ENCODE assay signal across 8 mouse cellular contexts in the genomic region with DNA sequence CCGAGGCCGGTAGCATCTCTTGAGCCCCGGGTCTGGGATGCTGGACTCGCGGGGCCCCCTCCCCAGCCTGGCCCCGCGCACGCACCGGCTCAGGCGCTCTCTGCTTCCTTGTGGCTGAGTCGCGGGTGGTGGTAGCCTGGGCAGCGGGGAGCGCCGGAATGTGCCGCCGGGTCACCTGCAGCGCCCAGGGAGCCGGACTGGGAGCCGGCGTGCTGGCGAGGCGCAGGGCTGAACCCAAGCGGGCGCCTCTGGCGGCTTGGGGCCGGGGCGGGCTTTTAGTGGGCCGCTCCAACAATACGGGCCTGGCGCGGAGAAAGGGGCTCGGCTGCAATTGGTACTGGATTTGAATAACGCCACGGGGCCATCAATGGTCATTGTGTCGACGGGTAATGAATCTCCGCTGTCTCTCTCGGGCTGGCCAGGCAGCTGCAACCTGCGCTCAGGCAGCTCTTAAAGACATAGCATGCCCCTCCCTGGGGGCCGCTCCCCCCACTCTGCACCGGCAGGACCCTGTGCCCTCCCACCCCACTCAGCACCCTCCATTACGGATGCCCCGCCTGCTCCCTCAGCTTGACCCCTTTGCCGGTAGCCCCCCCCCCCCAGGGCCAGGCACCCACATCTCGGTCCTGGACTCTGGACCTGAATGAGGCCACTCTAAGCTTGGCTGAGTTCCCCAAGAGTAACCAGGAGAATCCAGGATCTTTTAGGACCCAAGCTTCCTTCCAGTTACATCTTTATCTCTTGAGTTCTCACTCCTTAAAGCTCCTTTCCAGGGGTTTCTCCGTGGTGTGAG. TPM values are rescaled to one million over a fixed set of nuclear protein-coding genes. Genes with fewer than 3 reads are reported as not detected.
DNase-seq lines count a peak whose midpoint lies in the region; ATAC-seq and TF ChIP-seq lines count a peak whose summit lies in the region.

No protein-coding gene starts in this region.

- ATAC-seq in embryonic facial prominence, embryonic 11.5 days (replicated peaks; ENCODE audit: insufficient number of reproducible peaks, low FRiP score, low TSS enrichment, low read depth), result peak; percentile 29; the same call in 1 of the 2 replicates
- ATAC-seq in kidney, postnatal 0 days (replicated peaks; ENCODE audit: low FRiP score, low read depth), result no peak; the same call in 1 of the 2 replicates
- peak; percentile 67 for ATAC-seq in neural tube, embryonic 11.5 days (ENCODE audit: insufficient read depth, low FRiP score, low TSS enrichment)

- H3K27me3 ChIP-seq in embryonic facial prominence, embryonic 11.5 days (ENCODE audit: control insufficient read depth, insufficient read depth, low read length), result peaks cover 45% of the 10 kb centered on the region
- peaks cover 26% of the 10 kb centered on the region for H3K27me3 ChIP-seq in kidney, postnatal 0 days (ENCODE audit: insufficient read depth, low read length)
- peaks cover 16% of the 10 kb centered on the region for H3K27me3 ChIP-seq in neural tube, embryonic 11.5 days (ENCODE audit: control insufficient read depth, insufficient read depth, low read length)

- H3K9ac ChIP-seq in embryonic facial prominence, embryonic 11.5 days (replicated peaks; ENCODE audit: low read length), result peak overlapping the region; percentile 61
- 0 out of 2 replicates have a peak overlapping the region, but pooled peaks have one; percentile 42 for H3K9ac ChIP-seq in kidney, postnatal 0 days (ENCODE audit: low read depth, low read length)
- peak overlapping the region; percentile 99 for H3K9ac ChIP-seq in neural tube, embryonic 11.5 days (ENCODE audit: low read length)

- TF ChIP-seq CTCF in kidney, postnatal 0 days (IDR thresholded peaks at IDR 0.05; ENCODE audit: low read depth), result no peak

- peak; percentile 26 to 57 for DNase-seq in layer of hippocampus, adult 18-20 months (ENCODE audit: low spot score in 2 of 2)
- DNase-seq in layer of hippocampus, postnatal 25 days (ENCODE audit: extremely low spot score in 1 of 2, low spot score in 1 of 2), result no peak
- peak; percentile 49 for DNase-seq in embryonic facial prominence, embryonic 11.5 days (ENCODE audit: low spot score)
- no peak for DNase-seq in kidney, postnatal 0 days (ENCODE audit: low spot score)
- peak; percentile 88 for DNase-seq in neural tube, embryonic 11.5 days (ENCODE audit: low spot score)
- DNase-seq in thymus, postnatal 0 days (ENCODE audit: low spot score), result no peak
- DNase-seq in testis, postnatal 14 days (ENCODE audit: low spot score), result no peak
- DNase-seq in urinary bladder, postnatal 10 days (ENCODE audit: low spot score), result no peak

- peaks cover 4% of the 10 kb centered on the region for H3K36me3 ChIP-seq in embryonic facial prominence, embryonic 11.5 days (replicated peaks; ENCODE audit: control insufficient read depth, insufficient read depth, low read depth, low read length)
- H3K36me3 ChIP-seq in kidney, postnatal 0 days (ENCODE audit: insufficient read depth, low read length), result peaks cover 16% of the 10 kb centered on the region
- H3K36me3 ChIP-seq in neural tube, embryonic 11.5 days (ENCODE audit: control insufficient read depth, insufficient read depth, low read length), result no peaks in the 10 kb centered on the region

- peak overlapping the region; percentile 61 for H3K4me2 ChIP-seq in embryonic facial prominence, embryonic 11.5 days (ENCODE audit: low read depth, low read length)
- H3K4me2 ChIP-seq in kidney, postnatal 0 days (ENCODE audit: low read length), result peak overlapping the region; percentile 51
- H3K4me2 ChIP-seq in neural tube, embryonic 11.5 days (ENCODE audit: low read depth), result peak overlapping the region; percentile 81

- no peaks in the 10 kb centered on the region; the same call in 1 of the 2 replicates for H3K4me1 ChIP-seq in embryonic facial prominence, embryonic 11.5 days (ENCODE audit: control insufficient read depth, insufficient read depth, low read length)
- H3K4me1 ChIP-seq in kidney, postnatal 0 days (replicated peaks; ENCODE audit: insufficient read depth, low read length), result peaks cover 5% of the 10 kb centered on the region; the same call in 1 of the 2 replicates
- H3K4me1 ChIP-seq in neural tube, embryonic 11.5 days (ENCODE audit: control insufficient read depth, insufficient read depth, low read length), result peaks cover 50% of the 10 kb centered on the region

- H3K4me3 ChIP-seq in embryonic facial prominence, embryonic 11.5 days (ENCODE audit: low read depth, low read length), result peak overlapping the region; percentile 28
- H3K4me3 ChIP-seq in kidney, postnatal 0 days (replicated peaks; ENCODE audit: low read depth, low read length), result peak overlapping the region; percentile 23; the same call in 1 of the 2 replicates
- peak overlapping the region; percentile 90 for H3K4me3 ChIP-seq in neural tube, embryonic 11.5 days (ENCODE audit: low read depth, low read length)

- H3K27ac ChIP-seq in embryonic facial prominence, embryonic 11.5 days (replicated peaks; ENCODE audit: low read depth, low read length), result 0 out of 2 replicates have a peak overlapping the region, but pooled peaks have one; percentile 28
- H3K27ac ChIP-seq in kidney, postnatal 0 days, result no peak overlapping the region
- H3K27ac ChIP-seq in neural tube, embryonic 11.5 days (ENCODE audit: low read depth, low read length), result peak overlapping the region; percentile 99

- no peaks in the 10 kb centered on the region for H3K9me3 ChIP-seq in embryonic facial prominence, embryonic 11.5 days (replicated peaks; ENCODE audit: control insufficient read depth, low read length)
- H3K9me3 ChIP-seq in kidney, postnatal 0 days (replicated peaks; ENCODE audit: low read length), result no peaks in the 10 kb centered on the region
- no peaks in the 10 kb centered on the region for H3K9me3 ChIP-seq in neural tube, embryonic 11.5 days (ENCODE audit: control insufficient read depth, low read length)

- 2% methylated on average over 45 of the region's 47 CpGs for WGBS in embryonic facial prominence, embryonic 11.5 days
- WGBS in kidney, postnatal 0 days, result 9% methylated on average over 47 of the region's 47 CpGs
- WGBS in neural tube, embryonic 11.5 days, result 2% methylated on average over 45 of the region's 47 CpGs

RNA-seq across cellular contexts. Expression of gene Cercam, which starts 22.7 kb away (rescaled TPM):
- 1 to 10 TPM; 7.5 to 9.0 TPM for total RNA-seq in layer of hippocampus, adult 18-20 months (2021)
- total RNA-seq in layer of hippocampus, postnatal 25 days (2021), result 1 to 10 TPM; 6.7 to 9.6 TPM
- 6.1 and 7.5 TPM in 2 replicates for polyA plus RNA-seq in embryonic facial prominence, embryonic 11.5 days (2014; fragmentation: Nextera tagmentation; extraction: Ambion mirVana)
- polyA plus RNA-seq in kidney, postnatal 0 days (2015; fragmentation: Nextera tagmentation; extraction: Ambion mirVana), result 10.2 and 10.3 TPM in 2 replicates
- polyA plus RNA-seq in neural tube, embryonic 11.5 days (2014; fragmentation: Nextera tagmentation; extraction: Ambion mirVana), result 17.5 and 20.2 TPM in 2 replicates
- polyA plus RNA-seq in thymus, postnatal 0 days (2015; fragmentation: Nextera tagmentation; extraction: Ambion mirVana), result 7.0 and 8.6 TPM in 2 replicates

RNA-seq across cellular contexts. Expression of gene Urm1, which starts 26.4 kb away (rescaled TPM):
- total RNA-seq in layer of hippocampus, adult 18-20 months (2021), result 10 to 100 TPM; 44.5 to 50.7 TPM
- total RNA-seq in layer of hippocampus, postnatal 25 days (2021), result 10 to 100 TPM; 48.0 to 56.8 TPM
- polyA plus RNA-seq in embryonic facial prominence, embryonic 11.5 days (2014; fragmentation: Nextera tagmentation; extraction: Ambion mirVana), result 17.6 and 18.4 TPM in 2 replicates
- polyA plus RNA-seq in kidney, postnatal 0 days (2015; fragmentation: Nextera tagmentation; extraction: Ambion mirVana), result 26.1 and 29.0 TPM in 2 replicates
- 21.9 and 23.9 TPM in 2 replicates for polyA plus RNA-seq in neural tube, embryonic 11.5 days (2014; fragmentation: Nextera tagmentation; extraction: Ambion mirVana)
- polyA plus RNA-seq in thymus, postnatal 0 days (2015; fragmentation: Nextera tagmentation; extraction: Ambion mirVana), result 14.8 and 18.0 TPM in 2 replicates

RNA-seq across cellular contexts. Expression of gene Odf2, which starts 42.8 kb away (rescaled TPM):
- 10 to 100 TPM; 87.0 to 88.7 TPM for total RNA-seq in layer of hippocampus, adult 18-20 months (2021)
- total RNA-seq in layer of hippocampus, postnatal 25 days (2021), result 100 to 1,000 TPM in 1 of 2 experiments, 10 to 100 TPM in 1; 78.2 to 115 TPM
- polyA plus RNA-seq in embryonic facial prominence, embryonic 11.5 days (2014; fragmentation: Nextera tagmentation; extraction: Ambion mirVana), result 66.4 and 69.8 TPM in 2 replicates
- polyA plus RNA-seq in kidney, postnatal 0 days (2015; fragmentation: Nextera tagmentation; extraction: Ambion mirVana), result 33.1 and 36.9 TPM in 2 replicates
- 74.6 and 78.9 TPM in 2 replicates for polyA plus RNA-seq in neural tube, embryonic 11.5 days (2014; fragmentation: Nextera tagmentation; extraction: Ambion mirVana)
- polyA plus RNA-seq in thymus, postnatal 0 days (2015; fragmentation: Nextera tagmentation; extraction: Ambion mirVana), result 47.9 and 56.2 TPM in 2 replicates

RNA-seq across cellular contexts. Expression of gene Slc27a4, which starts 43.8 kb away (rescaled TPM):
- total RNA-seq in layer of hippocampus, adult 18-20 months (2021), result 10 to 100 TPM; 66.1 to 66.4 TPM
- 10 to 100 TPM; 74.1 to 76.7 TPM for total RNA-seq in layer of hippocampus, postnatal 25 days (2021)
- 11.0 and 11.3 TPM in 2 replicates for polyA plus RNA-seq in embryonic facial prominence, embryonic 11.5 days (2014; fragmentation: Nextera tagmentation; extraction: Ambion mirVana)
- polyA plus RNA-seq in kidney, postnatal 0 days (2015; fragmentation: Nextera tagmentation; extraction: Ambion mirVana), result 15.0 and 15.5 TPM in 2 replicates
- 20.5 and 20.8 TPM in 2 replicates for polyA plus RNA-seq in neural tube, embryonic 11.5 days (2014; fragmentation: Nextera tagmentation; extraction: Ambion mirVana)
- polyA plus RNA-seq in thymus, postnatal 0 days (2015; fragmentation: Nextera tagmentation; extraction: Ambion mirVana), result 6.1 and 6.6 TPM in 2 replicates

RNA-seq across cellular contexts. Expression of gene Trub2, which starts 58.0 kb away (rescaled TPM):
- total RNA-seq in layer of hippocampus, adult 18-20 months (2021), result 10 to 100 TPM; 40.8 to 41.4 TPM
- total RNA-seq in layer of hippocampus, postnatal 25 days (2021), result 10 to 100 TPM; 46.3 to 46.8 TPM
- polyA plus RNA-seq in embryonic facial prominence, embryonic 11.5 days (2014; fragmentation: Nextera tagmentation; extraction: Ambion mirVana), result 29.1 and 32.3 TPM in 2 replicates
- 24.1 and 25.9 TPM in 2 replicates for polyA plus RNA-seq in kidney, postnatal 0 days (2015; fragmentation: Nextera tagmentation; extraction: Ambion mirVana)
- polyA plus RNA-seq in neural tube, embryonic 11.5 days (2014; fragmentation: Nextera tagmentation; extraction: Ambion mirVana), result 31.4 and 33.9 TPM in 2 replicates
- polyA plus RNA-seq in thymus, postnatal 0 days (2015; fragmentation: Nextera tagmentation; extraction: Ambion mirVana), result 21.3 and 27.7 TPM in 2 replicates

Comparison
In these comparisons a context has a peak if more than half of its experiments do, and no peak if none do; other contexts are left out.
1. DNase-seq: peak in layer of hippocampus, adult 18-20 months (2 of 2), embryonic facial prominence, embryonic 11.5 days (single experiment) and neural tube, embryonic 11.5 days (single experiment); none in layer of hippocampus, postnatal 25 days (0 of 2), kidney, postnatal 0 days (single experiment), thymus, postnatal 0 days (single experiment), testis, postnatal 14 days (single experiment) and urinary bladder, postnatal 10 days (single experiment).
2. H3K4me3 ChIP-seq: peak in every context shown above with its lines; median percentile 90 in neural tube, embryonic 11.5 days; 28 in embryonic facial prominence, embryonic 11.5 days; 23 in kidney, postnatal 0 days.
3. H3K9ac ChIP-seq: peak in every context shown above with its lines; median percentile 99 in neural tube, embryonic 11.5 days; 61 in embryonic facial prominence, embryonic 11.5 days; 42 in kidney, postnatal 0 days.
4. Peak in every context shown above with its lines, with median percentiles within 50 percentile points of each other: H3K4me2 ChIP-seq.